Mouse (Mus musculus) midbrain, embryonic 15.5 days (tissue): ENCODE results near the gene Plcb4. TPM values are rescaled to one million over a fixed set of nuclear protein-coding genes. Genes with fewer than 3 reads are reported as not detected.

ENCODE experiments used
- ATAC-seq: fragments of 200-750 bp; cut with Nextera tagmentation; replicated peaks from 2 replicates; pipeline ENCODE4 v1.8.0; 2017; ENCODE audit warnings: moderate TSS enrichment
- H3K27ac ChIP-seq: fragments of 300-500 bp; sonication (generic); 2 replicates; pipeline ENCODE4 v1.5.1; 2015; ENCODE audit warnings: mild to moderate bottlenecking, inconsistent platforms
- H3K27me3 ChIP-seq: fragments of 300-500 bp; sonication (generic); replicated peaks from 2 replicates; pipeline ENCODE4 v1.6.1; 2015; ENCODE audit warnings: inconsistent platforms
- H3K36me3 ChIP-seq: fragments of 300-500 bp; sonication (generic); replicated peaks from 2 replicates; pipeline ENCODE4 v1.6.1; 2015; ENCODE audit warnings: inconsistent platforms
- H3K4me1 ChIP-seq: fragments of 300-500 bp; sonication (generic); 2 replicates; pipeline ENCODE4 v1.6.1; 2015; ENCODE audit warnings: inconsistent platforms
- H3K4me2 ChIP-seq: fragments of 300-500 bp; sonication (generic); 2 replicates; pipeline ENCODE4 v1.6.1; 2015; ENCODE audit warnings: inconsistent platforms, mild to moderate bottlenecking, moderate library complexity
- H3K4me3 ChIP-seq: fragments of 300-500 bp; sonication (generic); 2 replicates; pipeline ENCODE4 v1.5.1; 2015; ENCODE audit warnings: mild to moderate bottlenecking, inconsistent platforms
- H3K9ac ChIP-seq: fragments of 300-500 bp; sonication (generic); 2 replicates; pipeline ENCODE4 v1.6.1; 2015; ENCODE audit warnings: mild to moderate bottlenecking, inconsistent platforms
- H3K9me3 ChIP-seq: fragments of 300-500 bp; sonication (generic); 2 replicates; pipeline ENCODE4 v1.6.1; 2016; ENCODE audit warnings: inconsistent platforms
- WGBS: fragments of 180-500 bp; shearing (Covaris S2); methylation state at CpG from one replicate; pipeline ENCODE4 v1.1.7; 2015; ENCODE audit warnings: mixed read lengths; 5-methylcytosine and 5-hydroxymethylcytosine counted together
- polyA plus RNA-seq: library from polyadenylated mRNA; unstranded; fragments of >200 nt; fragmentation: Nextera tagmentation; extraction: Ambion mirVana; gene quantifications from 2 replicates; pipeline ENCODE4 v1.2.1, GENCODE M21; 2015

The Plcb4 gene
- polyA plus RNA-seq, 1 experiment from 2014 or later: 47.8 TPM

- H3K36me3 ChIP-seq: no peaks in the 10 kb centered on the region
- no peaks in the 10 kb centered on the region for H3K9me3 ChIP-seq
- 94% methylated on average over 8 of the region's 8 CpGs for WGBS
- H3K4me1 ChIP-seq: peaks cover 5% of the 10 kb centered on the region; the same call in 1 of the 2 replicates
- ATAC-seq: no peak
- H3K4me2 ChIP-seq: no peak overlapping the region
- no peak overlapping the region for H3K9ac ChIP-seq
- no peaks in the 10 kb centered on the region for H3K27me3 ChIP-seq
- no peak overlapping the region for H3K4me3 ChIP-seq
- no peak overlapping the region for H3K27ac ChIP-seq
Measured at GRCm38 (mm10) chr2:135861531-135862488, 203.0 kb downstream of the Plcb4 start.

- no peak overlapping the region for H3K27ac ChIP-seq
- H3K4me2 ChIP-seq: no peak overlapping the region
- H3K4me3 ChIP-seq: no peak overlapping the region
- H3K9ac ChIP-seq: no peak overlapping the region
- 84% methylated on average over 5 of the region's 5 CpGs for WGBS
- no peaks in the 10 kb centered on the region for H3K27me3 ChIP-seq
- H3K36me3 ChIP-seq: no peaks in the 10 kb centered on the region
- no peak for ATAC-seq
- H3K9me3 ChIP-seq: no peaks in the 10 kb centered on the region
- H3K4me1 ChIP-seq: peaks cover 5% of the 10 kb centered on the region; the same call in 1 of the 2 replicates
Measured at GRCm38 (mm10) chr2:135862489-135863390, 203.9 kb downstream of the Plcb4 start.

GRCm38 (mm10) chr2:135863391-135864076, 204.7 kb downstream of the Plcb4 start:
- no peak for ATAC-seq
- WGBS: 82% methylated on average over 4 of the region's 4 CpGs
- Histone ChIP-seq H3K4me1 (peaks cover 5% of the 10 kb centered on the region; the same call in 1 of the 2 replicates), H3K36me3 (no peaks in the 10 kb centered on the region), H3K4me3 (no peak overlapping the region), H3K9me3 (no peaks in the 10 kb centered on the region), H3K9ac (no peak overlapping the region), H3K4me2 (no peak overlapping the region), H3K27ac (no peak overlapping the region), H3K27me3 (no peaks in the 10 kb centered on the region)

DNA sequence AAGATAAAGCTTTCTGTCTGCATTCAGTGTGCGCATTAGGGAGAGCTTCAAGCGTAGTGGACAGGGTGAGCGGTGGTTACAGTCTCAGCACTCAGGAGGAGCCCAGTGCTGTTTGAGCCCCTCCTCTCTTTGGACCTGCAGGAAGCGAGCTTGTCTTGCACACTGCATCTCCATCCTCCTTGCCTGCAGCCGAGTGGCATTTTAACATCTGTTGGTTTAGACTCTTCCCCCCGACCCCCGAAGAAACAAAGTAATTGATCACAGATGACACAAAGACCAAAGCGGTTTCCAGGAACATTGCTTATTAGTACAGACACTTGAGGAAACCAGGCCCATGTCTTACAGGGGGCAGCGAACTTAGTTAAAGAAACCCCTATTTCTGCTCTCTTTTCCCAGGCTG, 207.6 kb downstream of the Plcb4 start:
- no peak overlapping the region for H3K4me2 ChIP-seq
- no peaks in the 10 kb centered on the region for H3K9me3 ChIP-seq
- H3K4me1 ChIP-seq: peaks cover 5% of the 10 kb centered on the region; the same call in 1 of the 2 replicates
- H3K4me3 ChIP-seq: no peak overlapping the region
- H3K27ac ChIP-seq: no peak overlapping the region
- H3K27me3 ChIP-seq: no peaks in the 10 kb centered on the region
- H3K9ac ChIP-seq: no peak overlapping the region
- H3K36me3 ChIP-seq: no peaks in the 10 kb centered on the region
- WGBS: 67% methylated on average over 9 of the region's 9 CpGs
- peak; percentile 70 for ATAC-seq

GRCm38 (mm10) chr2:135866838-135867237, 208.0 kb downstream of the Plcb4 start:
- Histone ChIP-seq H3K9ac (no peak overlapping the region), H3K27me3 (no peaks in the 10 kb centered on the region), H3K9me3 (no peaks in the 10 kb centered on the region), H3K27ac (no peak overlapping the region), H3K4me1 (peaks cover 5% of the 10 kb centered on the region; the same call in 1 of the 2 replicates), H3K36me3 (no peaks in the 10 kb centered on the region), H3K4me3 (no peak overlapping the region), H3K4me2 (no peak overlapping the region)
- ATAC-seq: no peak
- 62% methylated on average over 4 of the region's 4 CpGs for WGBS

- Histone ChIP-seq H3K27ac (no peak overlapping the region), H3K9me3 (no peaks in the 10 kb centered on the region), H3K4me3 (no peak overlapping the region), H3K9ac (no peak overlapping the region), H3K4me2 (no peak overlapping the region), H3K36me3 (no peaks in the 10 kb centered on the region), H3K4me1 (peaks cover 5% of the 10 kb centered on the region; the same call in 1 of the 2 replicates), H3K27me3 (no peaks in the 10 kb centered on the region)
- ATAC-seq: no peak
- WGBS: 84% methylated on average over 7 of the region's 7 CpGs
Measured at GRCm38 (mm10) chr2:135869637-135870036, 210.8 kb downstream of the Plcb4 start.

DNA sequence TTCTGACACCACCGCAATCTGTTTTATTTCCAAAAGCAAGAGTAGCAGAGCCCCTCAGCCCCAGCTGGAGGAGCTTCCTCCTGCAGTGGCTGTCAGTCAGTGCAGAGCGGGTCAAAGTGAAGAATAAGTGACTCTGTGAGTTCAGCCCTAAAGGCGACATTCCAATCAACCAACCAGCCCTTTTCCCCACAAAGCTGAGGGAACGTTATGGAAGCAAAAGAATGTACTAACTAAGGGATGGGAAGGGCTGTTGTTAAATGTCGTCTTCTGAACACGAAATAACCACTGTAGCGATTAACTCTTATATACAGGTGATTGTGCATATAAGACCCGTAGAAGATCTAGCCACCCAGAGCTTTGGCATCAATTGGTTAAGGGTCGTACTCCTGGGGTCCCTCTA, 214.3 kb downstream of the Plcb4 start:
- H3K4me3 ChIP-seq: no peak overlapping the region
- no peak overlapping the region for H3K4me2 ChIP-seq
- ATAC-seq: no peak
- H3K4me1 ChIP-seq: no peaks in the 10 kb centered on the region
- no peaks in the 10 kb centered on the region for H3K36me3 ChIP-seq
- no peak overlapping the region for H3K27ac ChIP-seq
- no peaks in the 10 kb centered on the region for H3K9me3 ChIP-seq
- no peak overlapping the region for H3K9ac ChIP-seq
- no peaks in the 10 kb centered on the region for H3K27me3 ChIP-seq
- WGBS: 83% methylated on average over 9 of the region's 9 CpGs

GRCm38 (mm10) chr2:135873761-135874160, 214.9 kb downstream of the Plcb4 start:
- no peak for ATAC-seq
- Histone ChIP-seq H3K4me2 (no peak overlapping the region), H3K4me3 (no peak overlapping the region), H3K36me3 (no peaks in the 10 kb centered on the region), H3K27ac (no peak overlapping the region), H3K27me3 (no peaks in the 10 kb centered on the region), H3K9me3 (no peaks in the 10 kb centered on the region), H3K4me1 (no peaks in the 10 kb centered on the region), H3K9ac (no peak overlapping the region)
- WGBS: 73% methylated on average over 2 of the region's 2 CpGs

GRCm38 (mm10) chr2:135875549-135875948, 216.7 kb downstream of the Plcb4 start:
- H3K9ac ChIP-seq: no peak overlapping the region
- ATAC-seq: no peak
- H3K4me1 ChIP-seq: no peaks in the 10 kb centered on the region
- no peaks in the 10 kb centered on the region for H3K36me3 ChIP-seq
- no peak overlapping the region for H3K27ac ChIP-seq
- H3K9me3 ChIP-seq: no peaks in the 10 kb centered on the region
- no peaks in the 10 kb centered on the region for H3K27me3 ChIP-seq
- no peak overlapping the region for H3K4me3 ChIP-seq
- no peak overlapping the region for H3K4me2 ChIP-seq
- 85% methylated on average over 6 of the region's 6 CpGs for WGBS

- H3K27ac ChIP-seq: no peak overlapping the region
- no peak overlapping the region for H3K4me3 ChIP-seq
- H3K4me2 ChIP-seq: no peak overlapping the region
- H3K9ac ChIP-seq: no peak overlapping the region
- H3K9me3 ChIP-seq: no peaks in the 10 kb centered on the region
- H3K36me3 ChIP-seq: no peaks in the 10 kb centered on the region
- H3K4me1 ChIP-seq: no peaks in the 10 kb centered on the region
- ATAC-seq: no peak
- 90% methylated on average over 7 of the region's 7 CpGs for WGBS
- H3K27me3 ChIP-seq: no peaks in the 10 kb centered on the region
Measured at GRCm38 (mm10) chr2:135879356-135879755, 220.5 kb downstream of the Plcb4 start.

GRCm38 (mm10) chr2:135880269-135880760, 221.5 kb downstream of the Plcb4 start:
- Histone ChIP-seq H3K4me3 (no peak overlapping the region), H3K27me3 (no peaks in the 10 kb centered on the region), H3K27ac (no peak overlapping the region), H3K4me2 (no peak overlapping the region), H3K4me1 (no peaks in the 10 kb centered on the region), H3K36me3 (no peaks in the 10 kb centered on the region), H3K9ac (no peak overlapping the region), H3K9me3 (no peaks in the 10 kb centered on the region)
- no peak for ATAC-seq
- WGBS: 59% methylated on average over 6 of the region's 6 CpGs
